Mouse (Mus musculus) ES-E14 (cell line): ENCODE measurements around the gene Ybx2.
"Not testable (repeated sequence)": the region's sequence is repeated elsewhere in the genome, so short reads cannot be mapped to it uniquely, and the experiment has no call there.

Experiments used
- CHD2 ChIP-seq: IDR thresholded peaks from 2 replicates; pipeline ENCODE4 v1.6.1; 2014; ENCODE audit warnings: mild to moderate bottlenecking, low read depth, low read length, inconsistent platforms
- HCFC1 ChIP-seq: IDR thresholded peaks from 2 replicates; pipeline ENCODE4 v1.6.1; 2012; ENCODE audit warnings: low read length, inconsistent platforms, borderline replicate concordance; ENCODE audit not compliant: insufficient read depth
- MAFK ChIP-seq: IDR thresholded peaks from 2 replicates; pipeline ENCODE4 v1.6.1; 2014; ENCODE audit warnings: mild to moderate bottlenecking, low read depth, low read length, inconsistent platforms; ENCODE audit not compliant: insufficient read depth
- ZC3H11A ChIP-seq: IDR thresholded peaks from 2 replicates; pipeline ENCODE4 v1.6.1; 2012; ENCODE audit warnings: low read depth, mild to moderate bottlenecking, inconsistent platforms, low read length, borderline replicate concordance
- ZNF384 ChIP-seq: IDR thresholded peaks from 2 replicates; pipeline ENCODE4 v1.6.1; 2012; ENCODE audit warnings: low read depth, low read length, inconsistent platforms

GRCm38 (mm10) chr11:69916652-69917378 is 18.8 kb upstream of the Ybx2 start:
- not testable (repeated sequence) for TF ChIP-seq MAFK, CHD2, ZC3H11A, HCFC1, ZNF384
